Mouse (Mus musculus) C2C12 (cell line): ENCODE measurements around the gene Dnajc3. TPM values are rescaled to one million over a fixed set of nuclear protein-coding genes. Genes with fewer than 3 reads are reported as not detected.

Experiments
- H3K27me3 ChIP-seq: one replicate; pipeline ENCODE4 v1.6.1; 2011; ENCODE audit not compliant: control insufficient read depth, insufficient read depth, insufficient read length
- H3K36me3 ChIP-seq: one replicate; pipeline ENCODE4 v1.6.1; 2011; ENCODE audit not compliant: control insufficient read depth, insufficient read depth
- H3K4me3 ChIP-seq: one replicate; pipeline ENCODE4 v1.5.1; 2011; ENCODE audit warnings: mild to moderate bottlenecking, control low read depth; ENCODE audit not compliant: poor library complexity, insufficient read depth, severe bottlenecking
- H3K79me2 ChIP-seq: one replicate; pipeline ENCODE4 v1.6.1; 2011; ENCODE audit not compliant: control insufficient read depth, insufficient read depth
- H3K79me3 ChIP-seq: one replicate; pipeline ENCODE4 v1.6.1; 2011; ENCODE audit warnings: low read depth, control low read depth
- H3ac ChIP-seq: one replicate; pipeline ENCODE3; 2011; ENCODE audit warnings: low read depth; ENCODE audit not compliant: control insufficient read depth, insufficient read length
- CEBPB ChIP-seq: IDR thresholded peaks from one replicate; pipeline ENCODE4 v1.6.1; 2011; ENCODE audit warnings: low read depth, mild to moderate bottlenecking, control low read depth, moderate library complexity
- CTCF ChIP-seq: IDR thresholded peaks from one replicate; pipeline ENCODE4 v1.5.1; 2011; ENCODE audit not compliant: control insufficient read depth, insufficient read depth, insufficient read length
- FOSL1 ChIP-seq: IDR thresholded peaks from one replicate; pipeline ENCODE4 v1.8.0; 2011; ENCODE audit warnings: mild to moderate bottlenecking, low read length; ENCODE audit not compliant: poor library complexity, insufficient read depth, severe bottlenecking
- MAX ChIP-seq: IDR thresholded peaks from one replicate; pipeline ENCODE4 v1.6.1; 2011; ENCODE audit warnings: mild to moderate bottlenecking, control low read depth
- MYOD1 ChIP-seq: IDR thresholded peaks from one replicate; pipeline ENCODE4 v1.6.1; 2011; ENCODE audit warnings: low read depth; ENCODE audit not compliant: control insufficient read depth, insufficient read length
- MYOG ChIP-seq: IDR thresholded peaks from one replicate; pipeline ENCODE4 v1.6.1; 2011; ENCODE audit not compliant: control insufficient read depth, insufficient read length; ENCODE audit errors: extremely low read depth
- USF1 ChIP-seq: IDR thresholded peaks from one replicate; pipeline ENCODE4 v1.6.1; 2011; ENCODE audit warnings: low read depth, mild to moderate bottlenecking, control low read depth, moderate library complexity
- long read RNA-seq, 2 experiments: library from polyadenylated mRNA; unstranded; transcript quantifications; one replicate each; pipeline ENCODE4 v2.0.0; 2019 to 2020
- polyA plus RNA-seq: library from polyadenylated mRNA; unstranded; fragments of >200 nt; fragmentation: generic; extraction: Trizol; gene quantifications from one replicate; pipeline ENCODE4 v1.2.1, GENCODE M21; 2012; ENCODE audit warnings: missing spikeins

Dnajc3 gene
- 11.4 TPM for polyA plus RNA-seq
- long read RNA-seq, experiment 1, full-length matches to known transcripts, result 23 of 41 reads
- long read RNA-seq, experiment 1, partial matches to known transcripts, result 11 of 41 reads
- long read RNA-seq, experiment 1, other reads (novel, unspliced or antisense), result 7 of 41 reads
- long read RNA-seq, experiment 2, full-length matches to known transcripts, result 252 of 345 reads
- long read RNA-seq, experiment 2, partial matches to known transcripts, result 81 of 345 reads
- long read RNA-seq, experiment 2, other reads (novel, unspliced or antisense), result 12 of 345 reads

- Histone ChIP-seq H3K79me3 (peaks cover 29% of the 10 kb centered on the region), H3K79me2 (peaks cover 50% of the 10 kb centered on the region), H3ac (peak within 1 kb of the TSS; percentile 96), H3K4me3 (peak within 1 kb of the TSS; percentile 87), H3K27me3 (no peaks in the 10 kb centered on the region), H3K36me3 (no peaks in the 10 kb centered on the region)
- TF ChIP-seq MYOD1 (no peak), CTCF (no peak), MAX (peak; percentile 40), USF1 (no peak), CEBPB (no peak), MYOG (no peak), FOSL1 (no peak)
Observed at GRCm38 (mm10) chr14:118937533-118938492, at the start of gene Dnajc3. Gene Dnajc3 (plus strand): TSS chr14:118937976.

- Histone ChIP-seq H3ac (no peak overlapping the region), H3K79me3 (no peaks in the 10 kb centered on the region), H3K79me2 (no peaks in the 10 kb centered on the region), H3K4me3 (no peak overlapping the region), H3K36me3 (peaks cover 3% of the 10 kb centered on the region), H3K27me3 (no peaks in the 10 kb centered on the region)
- no peak for TF ChIP-seq MAX
- TF ChIP-seq MYOD1, result no peak
- TF ChIP-seq MYOG, result no peak
- TF ChIP-seq CTCF, result no peak
- TF ChIP-seq USF1, result no peak
- TF ChIP-seq FOSL1, result no peak
Observed at GRCm38 (mm10) chr14:118890101-118890500, 47.7 kb upstream of the Dnajc3 start.

- Histone ChIP-seq H3K36me3 (no peaks in the 10 kb centered on the region), H3K4me3 (no peak overlapping the region), H3K79me2 (no peaks in the 10 kb centered on the region), H3K79me3 (no peaks in the 10 kb centered on the region), H3ac (no peak overlapping the region), H3K27me3 (no peaks in the 10 kb centered on the region)
- no peak for TF ChIP-seq CEBPB
- no peak for TF ChIP-seq MYOG
- TF ChIP-seq MAX, result no peak
- no peak for TF ChIP-seq USF1
- TF ChIP-seq MYOD1, result no peak
Observed at GRCm38 (mm10) chr14:118895228-118895627, 42.5 kb upstream of the Dnajc3 start.

- H3K4me3 ChIP-seq, result no peak overlapping the region
- H3K79me3 ChIP-seq, result no peaks in the 10 kb centered on the region
- TF ChIP-seq CTCF, result no peak
- no peaks in the 10 kb centered on the region for H3K79me2 ChIP-seq
- no peak overlapping the region for H3ac ChIP-seq
- no peaks in the 10 kb centered on the region for H3K27me3 ChIP-seq
- peaks cover under 1% of the 10 kb centered on the region for H3K36me3 ChIP-seq
Observed at GRCm38 (mm10) chr14:118895655-118896054, 42.1 kb upstream of the Dnajc3 start.

GRCm38 (mm10) chr14:118899940-118900339, 37.8 kb upstream of the Dnajc3 start:
- Histone ChIP-seq H3K79me2 (no peaks in the 10 kb centered on the region), H3K27me3 (no peaks in the 10 kb centered on the region), H3K36me3 (peaks cover 10% of the 10 kb centered on the region), H3K79me3 (no peaks in the 10 kb centered on the region), H3ac (no peak overlapping the region), H3K4me3 (no peak overlapping the region)
- TF ChIP-seq CTCF (no peak), MYOD1 (no peak), CEBPB (no peak), USF1 (no peak), MYOG (no peak), MAX (no peak), FOSL1 (no peak)

GRCm38 (mm10) chr14:118900911-118901310, 36.9 kb upstream of the Dnajc3 start:
- Histone ChIP-seq H3K4me3 (no peak overlapping the region), H3ac (no peak overlapping the region), H3K27me3 (no peaks in the 10 kb centered on the region), H3K79me2 (no peaks in the 10 kb centered on the region), H3K36me3 (peaks cover 10% of the 10 kb centered on the region), H3K79me3 (no peaks in the 10 kb centered on the region)
- TF ChIP-seq MYOD1, result no peak
- TF ChIP-seq MYOG, result no peak
- TF ChIP-seq MAX, result no peak
- TF ChIP-seq CEBPB, result no peak
- no peak for TF ChIP-seq CTCF
- no peak for TF ChIP-seq USF1
- TF ChIP-seq FOSL1, result no peak
